24 mouse cellular contexts compared by ENCODE assay signal in genomic region chr17:14178911-14179310, GRCm38 (mm10). TPM values are rescaled to one million over a fixed set of nuclear protein-coding genes. Genes with fewer than 3 reads are reported as not detected.
DNase-seq lines count a peak whose midpoint lies in the region; ATAC-seq and TF ChIP-seq lines count a peak whose summit lies in the region.
"Had no signal": no experiment of that assay in that cellular context is flagged by ENCODE, and none has a peak within 500 bp of the region (broad histone marks: within the 10 kb centered on the region; RNA-seq: fewer than 3 reads in every experiment).

No protein-coding gene starts in this region.

- no peak; the same call in 1 of the 2 replicates for ATAC-seq in intestine, embryonic 14.5 days (replicated peaks; ENCODE audit: low FRiP score, low TSS enrichment, low read depth)
- no peak for ATAC-seq in intestine, postnatal 0 days
- ATAC-seq: forebrain, embryonic 15.5 days; midbrain, embryonic 16.5 days had no signal

- no peaks in the 10 kb centered on the region for H3K36me3 ChIP-seq in intestine, embryonic 14.5 days (ENCODE audit: control insufficient read depth, insufficient read depth, low read length)
- no peaks in the 10 kb centered on the region for H3K36me3 ChIP-seq in intestine, postnatal 0 days (ENCODE audit: control insufficient read depth, insufficient read depth)
- H3K36me3 ChIP-seq: embryonic facial prominence, embryonic 10.5 days; forebrain, embryonic 15.5 days; heart, embryonic 12.5 days; neural tube, embryonic 13.5 days had no signal

- intact Hi-C loops in left cerebral cortex, adult 2 months (cut with DNase I): no loop called here
- intact Hi-C loops in left cerebral cortex, postnatal 10 days (cut with DNase I): no loop called here

- H3K27ac ChIP-seq in intestine, embryonic 14.5 days (ENCODE audit: low read depth): peak overlapping the region; percentile 40
- no peak overlapping the region for H3K27ac ChIP-seq in intestine, postnatal 0 days (ENCODE audit: low read depth, low read length)
- peak overlapping the region; percentile 86 for H3K27ac ChIP-seq in left cerebral cortex, adult 2 months
- H3K27ac ChIP-seq: embryonic facial prominence, embryonic 10.5 days; forebrain, embryonic 15.5 days; liver, embryonic 14.5 days; neural tube, embryonic 13.5 days had no signal

- H3K27me3 ChIP-seq in intestine, embryonic 14.5 days (replicated peaks; ENCODE audit: control insufficient read depth, insufficient read depth, low read length): no peaks in the 10 kb centered on the region
- H3K27me3 ChIP-seq in intestine, postnatal 0 days (replicated peaks; ENCODE audit: control insufficient read depth, insufficient read depth, low read length): no peaks in the 10 kb centered on the region
- H3K27me3 ChIP-seq: forebrain, embryonic 15.5 days; neural tube, embryonic 13.5 days had no signal

- no peak overlapping the region for H3K9ac ChIP-seq in intestine, embryonic 14.5 days (ENCODE audit: low read length)
- no peak overlapping the region for H3K9ac ChIP-seq in intestine, postnatal 0 days (ENCODE audit: low read depth, low read length)
- H3K9ac ChIP-seq: forebrain, embryonic 15.5 days; heart, embryonic 12.5 days; liver, embryonic 14.5 days; neural tube, embryonic 13.5 days had no signal

- WGBS in intestine, embryonic 14.5 days: 51% methylated on average over 4 of the region's 4 CpGs
- WGBS in intestine, postnatal 0 days: 27% methylated on average over 4 of the region's 4 CpGs

- H3K4me2 ChIP-seq in intestine, embryonic 14.5 days (ENCODE audit: low read length): no peak overlapping the region
- H3K4me2 ChIP-seq in intestine, postnatal 0 days (replicated peaks; ENCODE audit: low read depth): no peak overlapping the region
- H3K4me2 ChIP-seq: forebrain, embryonic 15.5 days; heart, embryonic 12.5 days; neural tube, embryonic 13.5 days had no signal

- no peak overlapping the region for H3K4me3 ChIP-seq in intestine, embryonic 14.5 days (ENCODE audit: low read depth, low read length)
- no peak overlapping the region for H3K4me3 ChIP-seq in intestine, postnatal 0 days (ENCODE audit: low read depth, low read length)
- H3K4me3 ChIP-seq in left cerebral cortex, adult 2 months: no peak overlapping the region
- H3K4me3 ChIP-seq: embryonic facial prominence, embryonic 10.5 days; forebrain, embryonic 15.5 days; heart, embryonic 12.5 days; myocyte; neural tube, embryonic 13.5 days had no signal

- H3K4me1 ChIP-seq in intestine, embryonic 14.5 days (replicated peaks; ENCODE audit: control insufficient read depth, insufficient read depth, low read length): peaks cover 8% of the 10 kb centered on the region; the same call in 1 of the 2 replicates
- H3K4me1 ChIP-seq in intestine, postnatal 0 days (replicated peaks; ENCODE audit: control insufficient read depth, insufficient read depth, low read length): 0 out of 2 replicates have a peak, but pooled peaks cover 5% of the 10 kb centered on the region
- H3K4me1 ChIP-seq: forebrain, embryonic 15.5 days had no signal

- no peak for TF ChIP-seq CTCF in intestine, postnatal 0 days (IDR thresholded peaks at IDR 0.05; ENCODE audit: low read depth)
- no peak for TF ChIP-seq CTCF in left cerebral cortex, adult 2 months (IDR thresholded peaks at IDR 0.05)

- H3K9me3 ChIP-seq in intestine, embryonic 14.5 days (ENCODE audit: control insufficient read depth, low read length): no peaks in the 10 kb centered on the region
- H3K9me3 ChIP-seq in intestine, postnatal 0 days (ENCODE audit: control insufficient read depth): no peaks in the 10 kb centered on the region
- H3K9me3 ChIP-seq: embryonic facial prominence, embryonic 10.5 days; forebrain, embryonic 15.5 days; heart, embryonic 12.5 days; neural tube, embryonic 13.5 days had no signal

- DNase-seq in intestine, embryonic 14.5 days (ENCODE audit: low spot score): no peak
- no peak for DNase-seq in left cerebral cortex, adult 2 months (ENCODE audit: extremely low spot score in 1 of 2, low spot score in 2 of 2)
- no peak for DNase-seq in left cerebral cortex, postnatal 10 days (ENCODE audit: extremely low spot score in 1 of 2, low spot score in 2 of 2)
- peak; percentile 26 for DNase-seq in right cerebral cortex, postnatal 25 days
- DNase-seq in right cerebral cortex, adult 18-20 months: no peak
- DNase-seq in urinary bladder, postnatal 4 days (ENCODE audit: low spot score in 2 of 2): no peak
- DNase-seq in heart, adult 9 months (ENCODE audit: low spot score in 2 of 2): no peak
- DNase-seq: adrenal gland, postnatal 14 days; cerebellum, adult 9-10 months; gastrocnemius, postnatal 14 days; heart, postnatal 14 days; retina, postnatal 1 day; right cerebral cortex, postnatal 4 days; thymus, adult 2 months; thymus, postnatal 4 days had no signal

RNA-seq across cellular contexts. Expression of gene Dact2, which starts 25.2 kb away (rescaled TPM):
- polyA plus RNA-seq in intestine, embryonic 14.5 days (2014; fragmentation: Nextera tagmentation; extraction: Ambion mirVana): 10.4 and 10.8 TPM in 2 replicates
- polyA plus RNA-seq in intestine, postnatal 0 days (2015; fragmentation: Nextera tagmentation; extraction: Ambion mirVana): 6.2 and 7.8 TPM in 2 replicates
- total RNA-seq in left cerebral cortex, adult 2 months (2021): 100 to 1,000 TPM in 1 of 2 experiments, 10 to 100 TPM in 1; 58.6 to 100 TPM
- total RNA-seq in left cerebral cortex, postnatal 10 days (2021): 10 to 100 TPM; 66.0 to 66.5 TPM
- total RNA-seq: megakaryocyte-erythroid progenitor cell, adult 5-6 weeks had no signal
